Mouse (Mus musculus) B cell, adult 2 months (primary cell): ENCODE data around the gene Clip4.
"Not testable (repeated sequence)": the region's sequence is repeated elsewhere in the genome, so short reads cannot be mapped to it uniquely, and the experiment has no call there.

Source experiments
- DNase-seq, 2 experiments: peaks; one replicate each; pipeline ENCODE4 v3.0.0; 2022

Gene Clip4

GRCm38 (mm10) chr17:71768173-71768572, at the start of gene Clip4:
TSS of gene Clip4 (plus strand) at chr17:71768473.
- not testable (repeated sequence) for DNase-seq

- DNase-seq, result no peak
Measured at GRCm38 (mm10) chr17:71720434-71720833, 47.8 kb upstream of the Clip4 start.

GRCm38 (mm10) chr17:71721019-71721418, 47.3 kb upstream of the Clip4 start:
- DNase-seq, result no peak

- no peak for DNase-seq
Measured at GRCm38 (mm10) chr17:71730655-71731054, 37.6 kb upstream of the Clip4 start.

GRCm38 (mm10) chr17:71736442-71736841, 31.8 kb upstream of the Clip4 start:
- DNase-seq, result no peak

- no peak for DNase-seq
Measured at GRCm38 (mm10) chr17:71742156-71742555, 26.1 kb upstream of the Clip4 start.

GRCm38 (mm10) chr17:71742935-71743334, 25.3 kb upstream of the Clip4 start:
- DNase-seq, result no peak

GRCm38 (mm10) chr17:71746114-71746513, 22.2 kb upstream of the Clip4 start:
- DNase-seq, result no peak

GRCm38 (mm10) chr17:71747561-71747960, 20.7 kb upstream of the Clip4 start:
- no peak for DNase-seq

GRCm38 (mm10) chr17:71749616-71750168, 18.6 kb upstream of the Clip4 start:
- no peak for DNase-seq

GRCm38 (mm10) chr17:71752831-71753230, 15.4 kb upstream of the Clip4 start, which contains the start of gene Pcare:
TSS of gene Pcare (minus strand) at chr17:71752894.
- DNase-seq, result no peak

GRCm38 (mm10) chr17:71760536-71760935, 7.7 kb upstream of the Clip4 start:
- DNase-seq, result no peak

GRCm38 (mm10) chr17:71769564-71769963, 1.3 kb downstream of the Clip4 start:
- no peak for DNase-seq

- no peak for DNase-seq
Measured at GRCm38 (mm10) chr17:71770696-71771095, 2.4 kb downstream of the Clip4 start.

- no peak for DNase-seq
Measured at GRCm38 (mm10) chr17:71774173-71774572, 5.9 kb downstream of the Clip4 start.

- DNase-seq, result no peak
Measured at GRCm38 (mm10) chr17:71775279-71775678, 7.0 kb downstream of the Clip4 start.

- DNase-seq, result no peak
Measured at GRCm38 (mm10) chr17:71778696-71779095, 10.4 kb downstream of the Clip4 start.

- DNase-seq, result no peak
Measured at GRCm38 (mm10) chr17:71780490-71780889, 12.2 kb downstream of the Clip4 start.

- no peak for DNase-seq
Measured at GRCm38 (mm10) chr17:71780945-71781344, 12.7 kb downstream of the Clip4 start.

GRCm38 (mm10) chr17:71782242-71782698, 14.0 kb downstream of the Clip4 start:
- no peak for DNase-seq

GRCm38 (mm10) chr17:71782699-71783365, 14.6 kb downstream of the Clip4 start:
- DNase-seq, result no peak

- DNase-seq, result no peak
Measured at GRCm38 (mm10) chr17:71783366-71783735, 15.1 kb downstream of the Clip4 start.

GRCm38 (mm10) chr17:71786456-71786855, 18.2 kb downstream of the Clip4 start:
- DNase-seq, result no peak

GRCm38 (mm10) chr17:71791109-71791508, 22.8 kb downstream of the Clip4 start:
- DNase-seq, result no peak

GRCm38 (mm10) chr17:71791622-71792021, 23.3 kb downstream of the Clip4 start:
- no peak for DNase-seq
